13 mouse cellular contexts compared by ENCODE assay signal in genomic region chr5:122243781-122244523, GRCm38 (mm10). TPM values are rescaled to one million over a fixed set of nuclear protein-coding genes. Genes with fewer than 3 reads are reported as not detected.
DNase-seq lines count a peak whose midpoint lies in the region; ATAC-seq and TF ChIP-seq lines count a peak whose summit lies in the region.
"Had no signal": no experiment of that assay in that cellular context is flagged by ENCODE, and none has a peak within 500 bp of the region (broad histone marks: within the 10 kb centered on the region; RNA-seq: fewer than 3 reads in every experiment).

No protein-coding gene starts in this region.

- H3K27me3 ChIP-seq in cerebellum, adult 2 months (ENCODE audit: control insufficient read depth, insufficient read depth, low read length) = no peaks in the 10 kb centered on the region
- H3K27me3 ChIP-seq in lung, postnatal 0 days (replicated peaks; ENCODE audit: insufficient read depth, low read length) = no peaks in the 10 kb centered on the region
- H3K27me3 ChIP-seq in midbrain, postnatal 0 days (ENCODE audit: insufficient read depth, low read length) = no peaks in the 10 kb centered on the region
- no peaks in the 10 kb centered on the region for H3K27me3 ChIP-seq in heart, embryonic 11.5 days (ENCODE audit: control insufficient read depth, insufficient read depth, low read length)
- H3K27me3 ChIP-seq: limb, embryonic 15.5 days had no signal

- no peak for TF ChIP-seq CTCF in cerebellum, adult 2 months (IDR thresholded peaks at IDR 0.05; ENCODE audit: borderline replicate concordance, insufficient read depth, low read depth, low read length)
- no peak for TF ChIP-seq CTCF in lung, postnatal 0 days (IDR thresholded peaks at IDR 0.05)
- no peak for TF ChIP-seq CTCF in midbrain, postnatal 0 days (IDR thresholded peaks at IDR 0.05)

- TF ChIP-seq POLR2A in cerebellum, adult 2 months (IDR thresholded peaks at IDR 0.05; ENCODE audit: borderline replicate concordance, insufficient read depth, low read length) = no peak

- H3K4me3 ChIP-seq in cerebellum, adult 2 months (replicated peaks; ENCODE audit: insufficient read depth, low read depth, low read length) = no peak overlapping the region
- no peak overlapping the region for H3K4me3 ChIP-seq in lung, postnatal 0 days (ENCODE audit: low read depth, low read length)
- H3K4me3 ChIP-seq in midbrain, postnatal 0 days (ENCODE audit: low read depth, low read length) = no peak overlapping the region
- H3K4me3 ChIP-seq in heart, embryonic 11.5 days (ENCODE audit: low read depth, low read length) = no peak overlapping the region
- H3K4me3 ChIP-seq: heart, embryonic 10.5 days; limb, embryonic 15.5 days had no signal

- no peak for ATAC-seq in cerebellum, adult (ENCODE audit: insufficient number of reproducible peaks, low FRiP score, low TSS enrichment)
- no peak for ATAC-seq in lung, postnatal 0 days
- ATAC-seq in midbrain, postnatal 0 days (ENCODE audit: low FRiP score) = no peak
- no peak for ATAC-seq in heart, embryonic 11.5 days (replicated peaks; ENCODE audit: insufficient number of reproducible peaks, low FRiP score, low TSS enrichment)

- TF ChIP-seq EP300 in lung, postnatal 0 days (IDR thresholded peaks at IDR 0.05) = no peak

- H3K4me2 ChIP-seq in lung, postnatal 0 days (replicated peaks; ENCODE audit: low read depth, low read length) = no peak overlapping the region
- no peak overlapping the region for H3K4me2 ChIP-seq in midbrain, postnatal 0 days (ENCODE audit: low read depth, low read length, poor library complexity, severe bottlenecking)
- no peak overlapping the region for H3K4me2 ChIP-seq in heart, embryonic 11.5 days
- H3K4me2 ChIP-seq: limb, embryonic 15.5 days had no signal

- DNase-seq in cerebellum, adult 2 months = peak; percentile 58 to 70
- DNase-seq in lung, postnatal 0 days (ENCODE audit: low spot score) = peak; percentile 21
- DNase-seq in lung, postnatal 4 days = no peak
- DNase-seq in cerebellum, postnatal 36 days = peak; percentile 55 to 61
- peak; percentile 21 for DNase-seq in midbrain, postnatal 0 days (ENCODE audit: low spot score)
- no peak for DNase-seq in gastrocnemius, adult 8-10 months (ENCODE audit: low spot score in 2 of 2)
- DNase-seq: adrenal gland, adult 2 months; kidney, postnatal 25 days; lung, postnatal 14 days had no signal

- no peaks in the 10 kb centered on the region for H3K9me3 ChIP-seq in lung, postnatal 0 days (ENCODE audit: low read length)
- H3K9me3 ChIP-seq in midbrain, postnatal 0 days (ENCODE audit: low read length) = no peaks in the 10 kb centered on the region
- H3K9me3 ChIP-seq in heart, embryonic 11.5 days (replicated peaks; ENCODE audit: control insufficient read depth, low read length) = no peaks in the 10 kb centered on the region
- H3K9me3 ChIP-seq: heart, embryonic 10.5 days; limb, embryonic 15.5 days had no signal

- no peak overlapping the region for H3K9ac ChIP-seq in lung, postnatal 0 days (replicated peaks; ENCODE audit: low read depth)
- H3K9ac ChIP-seq in midbrain, postnatal 0 days (replicated peaks; ENCODE audit: low read length, poor library complexity, severe bottlenecking) = no peak overlapping the region
- H3K9ac ChIP-seq in heart, embryonic 11.5 days (ENCODE audit: low read depth, low read length) = no peak overlapping the region
- H3K9ac ChIP-seq: limb, embryonic 15.5 days had no signal

- H3K27ac ChIP-seq in cerebellum, adult 2 months (ENCODE audit: insufficient read depth, low read length) = no peak overlapping the region
- H3K27ac ChIP-seq in lung, postnatal 0 days (ENCODE audit: low read length) = no peak overlapping the region
- no peak overlapping the region for H3K27ac ChIP-seq in midbrain, postnatal 0 days (ENCODE audit: low read depth, low read length)
- H3K27ac ChIP-seq in heart, embryonic 11.5 days (ENCODE audit: low read depth, low read length) = no peak overlapping the region
- H3K27ac ChIP-seq: heart, embryonic 10.5 days; limb, embryonic 15.5 days had no signal

- peaks cover 19% of the 10 kb centered on the region for H3K4me1 ChIP-seq in cerebellum, adult 2 months (ENCODE audit: control insufficient read depth, insufficient read depth, low read length)
- no peaks in the 10 kb centered on the region for H3K4me1 ChIP-seq in lung, postnatal 0 days (ENCODE audit: insufficient read depth, low read depth, low read length)
- no peaks in the 10 kb centered on the region for H3K4me1 ChIP-seq in midbrain, postnatal 0 days (ENCODE audit: insufficient read depth, low read length)
- peaks cover 8% of the 10 kb centered on the region; the same call in 1 of the 2 replicates for H3K4me1 ChIP-seq in heart, embryonic 11.5 days (ENCODE audit: control insufficient read depth, insufficient read depth, low read length)

- H3K36me3 ChIP-seq in lung, postnatal 0 days (ENCODE audit: insufficient read depth, low read length) = peaks cover 5% of the 10 kb centered on the region; the same call in 1 of the 2 replicates
- peaks cover 29% of the 10 kb centered on the region for H3K36me3 ChIP-seq in midbrain, postnatal 0 days (ENCODE audit: insufficient read depth, low read length)
- no peaks in the 10 kb centered on the region for H3K36me3 ChIP-seq in heart, embryonic 11.5 days (ENCODE audit: control insufficient read depth, insufficient read depth, low read length)

- WGBS in cerebellum, adult 2 months = 55% methylated on average over 17 of the region's 17 CpGs
- 73% methylated on average over 17 of the region's 17 CpGs for WGBS in lung, postnatal 0 days
- WGBS in midbrain, postnatal 0 days = 65% methylated on average over 17 of the region's 17 CpGs
- 86% methylated on average over 17 of the region's 17 CpGs for WGBS in heart, embryonic 11.5 days (ENCODE audit: insufficient replicate concordance)

RNA-seq across cellular contexts. Expression of gene Tctn1, which starts 20.3 kb away (rescaled TPM):
- 28.6 and 29.2 TPM in 2 replicates for polyA plus RNA-seq in cerebellum, adult 2 months (2012; rRNA removed)
- polyA plus RNA-seq in lung, postnatal 0 days (2015; fragmentation: Nextera tagmentation; extraction: Ambion mirVana) = 4.5 and 5.1 TPM in 2 replicates
- total RNA-seq in midbrain, postnatal 0 days (2014; rRNA removed) = 30.0 and 37.5 TPM in 2 replicates
- 5.8 and 6.2 TPM in 2 replicates for polyA plus RNA-seq in midbrain, postnatal 0 days (2015; fragmentation: Nextera tagmentation; extraction: Ambion mirVana)
- polyA plus RNA-seq in heart, embryonic 11.5 days (2014; fragmentation: Nextera tagmentation; extraction: Ambion mirVana) = 1.7 and 2.2 TPM in 2 replicates
- 1 to 10 TPM; 1.4 to 2.1 (median 1.7) TPM for total RNA-seq in gastrocnemius, adult 8-10 months (2022)

RNA-seq across cellular contexts. Expression of gene Hvcn1, which starts 37.3 kb away (rescaled TPM):
- 1.00 and 1.3 TPM in 2 replicates for polyA plus RNA-seq in cerebellum, adult 2 months (2012; rRNA removed)
- polyA plus RNA-seq in lung, postnatal 0 days (2015; fragmentation: Nextera tagmentation; extraction: Ambion mirVana) = 3.7 and 3.9 TPM in 2 replicates
- total RNA-seq in midbrain, postnatal 0 days (2014; rRNA removed) = 2.0 and 2.2 TPM in 2 replicates
- 1.3 and 1.6 TPM in 2 replicates for polyA plus RNA-seq in midbrain, postnatal 0 days (2015; fragmentation: Nextera tagmentation; extraction: Ambion mirVana)
- polyA plus RNA-seq in heart, embryonic 11.5 days (2014; fragmentation: Nextera tagmentation; extraction: Ambion mirVana) = 1.7 and 2.7 TPM in 2 replicates
- 1 to 10 TPM in 1 of 4 experiments, under 1 TPM in 3; 0.24 to 1.3 (median 0.46) TPM for total RNA-seq in gastrocnemius, adult 8-10 months (2022)

RNA-seq across cellular contexts. Expression of gene Pptc7, which starts 40.2 kb away (rescaled TPM):
- 46.4 and 48.4 TPM in 2 replicates for polyA plus RNA-seq in cerebellum, adult 2 months (2012; rRNA removed)
- polyA plus RNA-seq in lung, postnatal 0 days (2015; fragmentation: Nextera tagmentation; extraction: Ambion mirVana) = 12.2 and 12.7 TPM in 2 replicates
- 19.3 and 22.7 TPM in 2 replicates for total RNA-seq in midbrain, postnatal 0 days (2014; rRNA removed)
- polyA plus RNA-seq in midbrain, postnatal 0 days (2015; fragmentation: Nextera tagmentation; extraction: Ambion mirVana) = 5.6 and 6.7 TPM in 2 replicates
- 10.2 and 12.3 TPM in 2 replicates for polyA plus RNA-seq in heart, embryonic 11.5 days (2014; fragmentation: Nextera tagmentation; extraction: Ambion mirVana)
- total RNA-seq in gastrocnemius, adult 8-10 months (2022) = 100 to 1,000 TPM in 2 of 4 experiments, 10 to 100 TPM in 2; 91.8 to 110 (median 100.0) TPM

Comparison
In these comparisons a context has a peak if more than half of its experiments do, and no peak if none do; other contexts are left out.
1. DNase-seq: peak in cerebellum, adult 2 months (2 of 2), lung, postnatal 0 days (single experiment), cerebellum, postnatal 36 days (2 of 2) and midbrain, postnatal 0 days (single experiment); none in lung, postnatal 4 days (0 of 2) and gastrocnemius, adult 8-10 months (0 of 2).